Mouse (Mus musculus): ENCODE measurements around the gene Il18.
"Not testable (repeated sequence)": the region's sequence is repeated elsewhere in the genome, so short reads cannot be mapped to it uniquely, and the experiment has no call there.

Il18 gene

GRCm38 (mm10) chr9:50603998-50604324, 49.3 kb downstream of the Il18 start:
- no peak for DNase-seq (ENCODE audit: low spot score)

- DNase-seq (ENCODE audit: low spot score): no peak
Measured at GRCm38 (mm10) chr9:50604338-50604737, 49.7 kb downstream of the Il18 start.

- no peak for DNase-seq (ENCODE audit: low spot score)
Measured at GRCm38 (mm10) chr9:50612115-50612514, 57.5 kb downstream of the Il18 start.

GRCm38 (mm10) chr9:50616161-50616560, 61.5 kb downstream of the Il18 start:
- no peak for DNase-seq (ENCODE audit: low spot score)

- peak; percentile 90 for DNase-seq (ENCODE audit: low spot score)
Measured at GRCm38 (mm10) chr9:50616766-50617603, 62.4 kb downstream of the Il18 start, which contains the start of the genes Pih1d2 and Nkapd1. Pih1d2 (plus strand) TSS chr9:50617321. Nkapd1 (minus strand) TSS chr9:50617464.

- DNase-seq (ENCODE audit: low spot score): no peak
Measured at GRCm38 (mm10) chr9:50617794-50618330, 63.2 kb downstream of the Il18 start.

- not testable (repeated sequence) for DNase-seq (ENCODE audit: low spot score)
Measured at GRCm38 (mm10) chr9:50630903-50631302, 76.3 kb downstream of the Il18 start.

All from ovary, postnatal 10 days (tissue).